Mouse (Mus musculus) activated CD4-positive, CD25-positive, alpha-beta regulatory T cell, adult 4 months (primary cell): ENCODE data around the gene Gm49355. TPM values are rescaled to one million over a fixed set of nuclear protein-coding genes. Genes with fewer than 3 reads are reported as not detected.
A peak's percentile ranks its signal among the peaks of the same experiment; 100 is the strongest.

ENCODE experiments used
- ATAC-seq: one replicate; pipeline ENCODE4 v1.8.0; 2017
- polyA plus RNA-seq, 2 experiments: library from polyadenylated mRNA; unstranded; fragments of 100-300 nt; shearing (Covaris generic); gene quantifications; one replicate each; pipeline ENCODE4 v1.2.1; 2017

Gene Gm49355
- under 1 TPM in 1 of 2 experiments, not detected in 1; 0.28 TPM for polyA plus RNA-seq

GRCm38 (mm10) chr14:12283641-12284040 lies at the start of gene Gm49355:
TSS of gene Gm49355 (plus strand) at chr14:12283976.
- ATAC-seq, result no peak

- no peak for ATAC-seq
These were observed 40.0 kb upstream of the Gm49355 start for GRCm38 (mm10) chr14:12243726-12244125.

GRCm38 (mm10) chr14:12276031-12276430 lies 7.7 kb upstream of the Gm49355 start:
- ATAC-seq, result no peak

GRCm38 (mm10) chr14:12284141-12284912 lies 551 bp downstream of the Gm49355 start, which contains the start of gene 3830406C13Rik:
TSS of gene 3830406C13Rik (plus strand) at chr14:12284173.
- ATAC-seq, result peak; percentile 87

GRCm38 (mm10) chr14:12289747-12290146 lies 6.0 kb downstream of the Gm49355 start:
- ATAC-seq, result peak; percentile 50

- no peak for ATAC-seq
These were observed 12.6 kb downstream of the Gm49355 start for GRCm38 (mm10) chr14:12296391-12296790.

GRCm38 (mm10) chr14:12299171-12299570 lies 15.4 kb downstream of the Gm49355 start:
- no peak for ATAC-seq

- ATAC-seq, result no peak
These were observed 15.9 kb downstream of the Gm49355 start for GRCm38 (mm10) chr14:12299654-12300053.

- no peak for ATAC-seq
These were observed 16.5 kb downstream of the Gm49355 start for GRCm38 (mm10) chr14:12300275-12300674.

GRCm38 (mm10) chr14:12300677-12301076 lies 16.9 kb downstream of the Gm49355 start:
- no peak for ATAC-seq

- no peak for ATAC-seq
These were observed 19.3 kb downstream of the Gm49355 start for GRCm38 (mm10) chr14:12303106-12303505.

GRCm38 (mm10) chr14:12333622-12334021 lies 49.8 kb downstream of the Gm49355 start:
- ATAC-seq, result no peak

GRCm38 (mm10) chr14:12334925-12335324 lies 51.1 kb downstream of the Gm49355 start:
- ATAC-seq, result no peak

GRCm38 (mm10) chr14:12337421-12337997 lies 53.7 kb downstream of the Gm49355 start:
- ATAC-seq, result no peak

- ATAC-seq, result no peak
These were observed 54.4 kb downstream of the Gm49355 start for GRCm38 (mm10) chr14:12337998-12338809.

GRCm38 (mm10) chr14:12338811-12339565 lies 55.2 kb downstream of the Gm49355 start:
- ATAC-seq, result no peak

- ATAC-seq, result no peak
These were observed 56.7 kb downstream of the Gm49355 start for GRCm38 (mm10) chr14:12340238-12341074.

- ATAC-seq, result no peak
These were observed 57.5 kb downstream of the Gm49355 start for GRCm38 (mm10) chr14:12341075-12341788.

GRCm38 (mm10) chr14:12341789-12342457 lies 58.1 kb downstream of the Gm49355 start:
- no peak for ATAC-seq

GRCm38 (mm10) chr14:12342458-12343131 lies 58.8 kb downstream of the Gm49355 start:
- no peak for ATAC-seq
